Mouse (Mus musculus) intestine, embryonic 16.5 days (tissue): ENCODE results near the gene Zfp457. TPM values are rescaled to one million over a fixed set of nuclear protein-coding genes. Genes with fewer than 3 reads are reported as not detected.
"Not testable (repeated sequence)": the region's sequence is repeated elsewhere in the genome, so short reads cannot be mapped to it uniquely, and the experiment has no call there.

Experiments
- ATAC-seq: fragments of 200-750 bp; cut with Nextera tagmentation; 2 replicates; pipeline ENCODE4 v1.8.0; 2017; ENCODE audit warnings: moderate TSS enrichment, moderate library complexity
- H3K27ac ChIP-seq: fragments of 300-500 bp; sonication (generic); 2 replicates; pipeline ENCODE4 v1.5.1; 2014; ENCODE audit warnings: mild to moderate bottlenecking, low read length
- H3K27me3 ChIP-seq: fragments of 300-500 bp; sonication (generic); replicated peaks from 2 replicates; pipeline ENCODE4 v1.6.1; 2014; ENCODE audit warnings: low read length, control low read depth, mixed read lengths; ENCODE audit not compliant: control insufficient read depth, insufficient read depth
- H3K36me3 ChIP-seq: fragments of 300-500 bp; sonication (generic); 2 replicates; pipeline ENCODE4 v1.6.1; 2014; ENCODE audit warnings: low read length, control low read depth; ENCODE audit not compliant: control insufficient read depth, insufficient read depth
- H3K4me1 ChIP-seq: fragments of 300-500 bp; sonication (generic); 2 replicates; pipeline ENCODE4 v1.6.1; 2014; ENCODE audit warnings: low read length, control low read depth, mixed read lengths; ENCODE audit not compliant: control insufficient read depth, insufficient read depth
- H3K4me2 ChIP-seq: fragments of 300-500 bp; sonication (generic); 2 replicates; pipeline ENCODE4 v1.6.1; 2014; ENCODE audit warnings: low read depth, low read length, control low read depth
- H3K4me3 ChIP-seq: fragments of 300-500 bp; sonication (generic); 2 replicates; pipeline ENCODE4 v1.5.1; 2014; ENCODE audit warnings: mild to moderate bottlenecking, low read length
- H3K9ac ChIP-seq: fragments of 300-500 bp; sonication (generic); 2 replicates; pipeline ENCODE4 v1.6.1; 2014; ENCODE audit warnings: low read depth, low read length
- H3K9me3 ChIP-seq: fragments of 300-500 bp; sonication (generic); 2 replicates; pipeline ENCODE4 v1.6.1; 2016; ENCODE audit warnings: low read length, control low read depth; ENCODE audit not compliant: control insufficient read depth
- WGBS: fragments of 180-500 bp; shearing (Covaris S2); extraction: QIAGEN DNeasy Blood & Tissue Kit; methylation state at CpG from one replicate; pipeline ENCODE4 v1.1.7; 2014; 5-methylcytosine and 5-hydroxymethylcytosine counted together
- polyA plus RNA-seq: library from polyadenylated mRNA; unstranded; fragments of >200 nt; fragmentation: Nextera tagmentation; extraction: Ambion mirVana; gene quantifications from 2 replicates; pipeline ENCODE4 v1.2.1, GENCODE M21; 2015

Zfp457 gene
- polyA plus RNA-seq, result 0.69 and 1.4 TPM in 2 replicates

DNA sequence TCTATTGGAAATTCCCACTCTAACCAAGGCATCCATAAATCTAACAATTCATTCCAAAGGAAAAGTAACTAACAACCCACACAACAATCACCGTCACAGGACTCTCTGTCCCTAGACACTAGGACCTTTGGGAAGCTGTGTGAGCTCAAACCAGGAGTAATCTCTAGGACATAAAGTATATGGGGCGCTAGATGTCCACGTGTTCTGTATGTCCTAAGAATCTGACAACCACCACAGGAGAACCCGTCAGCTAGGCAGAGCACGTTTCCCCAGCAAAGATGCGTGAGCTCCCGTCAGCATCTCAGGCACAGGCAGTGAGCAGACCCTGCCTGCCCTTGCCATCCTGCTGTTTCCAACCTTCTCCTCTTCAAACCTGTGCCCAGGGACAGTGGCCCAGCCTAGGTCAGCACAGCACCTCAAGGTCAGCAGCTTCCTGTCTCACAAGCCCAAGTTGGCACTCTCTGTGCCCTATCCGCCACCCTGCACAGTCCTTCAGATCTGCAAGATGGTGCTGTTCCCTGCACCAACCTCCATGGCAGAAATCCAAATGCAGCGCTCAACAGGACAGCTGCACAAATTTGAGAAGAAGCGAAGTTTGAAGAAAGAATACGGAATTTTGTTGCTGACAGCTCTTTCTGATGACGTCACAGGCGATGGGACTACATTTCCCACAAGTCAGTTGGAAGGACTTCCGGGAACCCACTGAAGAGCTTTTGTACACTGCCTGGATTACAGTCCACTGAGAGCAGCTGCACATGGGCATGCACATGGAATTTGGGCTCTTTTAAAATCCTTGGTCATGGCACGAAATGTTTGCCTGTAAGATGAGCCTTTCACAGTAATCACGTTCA is at the start of gene Zfp457:
Gene Zfp457, minus strand, starts transcription at position 664 of the 851 bp plus-strand sequence.
- Histone ChIP-seq H3K27ac (peak within 1 kb of the TSS; percentile 41; the same call in 1 of the 2 replicates), H3K4me1 (peaks cover 6% of the 10 kb centered on the region; the same call in 1 of the 2 replicates), H3K4me2 (peak within 1 kb of the TSS; percentile 90), H3K4me3 (peak within 1 kb of the TSS; percentile 81), H3K36me3 (no peaks in the 10 kb centered on the region), H3K9ac (peak within 1 kb of the TSS; percentile 88), H3K9me3 (no peaks in the 10 kb centered on the region), H3K27me3 (no peaks in the 10 kb centered on the region)
- 7% methylated on average over 16 of the region's 16 CpGs for WGBS
- ATAC-seq, result peak; percentile 100

DNA sequence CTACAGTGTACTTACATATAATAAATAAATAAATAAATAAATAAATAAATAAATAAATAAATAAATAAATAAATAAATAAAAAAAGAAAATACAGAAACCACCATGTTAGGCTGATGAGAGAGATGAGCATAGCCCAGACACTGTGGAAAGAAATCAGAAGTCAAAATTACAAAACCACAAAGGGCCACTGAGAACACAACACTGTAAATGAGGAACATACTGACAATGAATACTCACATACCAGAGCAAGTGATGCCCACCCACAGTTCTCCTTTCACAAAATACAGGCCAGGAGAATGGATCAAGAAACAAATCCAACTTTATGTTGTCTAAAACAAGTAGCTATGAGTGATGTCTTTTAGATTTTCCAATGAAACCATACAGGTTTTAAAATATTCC is 45.6 kb upstream of the Zfp457 start:
- Histone ChIP-seq H3K9ac (no peak overlapping the region), H3K36me3 (no peaks in the 10 kb centered on the region), H3K4me3 (no peak overlapping the region), H3K27me3 (no peaks in the 10 kb centered on the region), H3K27ac (no peak overlapping the region), H3K4me2 (no peak overlapping the region), H3K9me3 (no peaks in the 10 kb centered on the region), H3K4me1 (no peaks in the 10 kb centered on the region)
- ATAC-seq, result no peak

DNA sequence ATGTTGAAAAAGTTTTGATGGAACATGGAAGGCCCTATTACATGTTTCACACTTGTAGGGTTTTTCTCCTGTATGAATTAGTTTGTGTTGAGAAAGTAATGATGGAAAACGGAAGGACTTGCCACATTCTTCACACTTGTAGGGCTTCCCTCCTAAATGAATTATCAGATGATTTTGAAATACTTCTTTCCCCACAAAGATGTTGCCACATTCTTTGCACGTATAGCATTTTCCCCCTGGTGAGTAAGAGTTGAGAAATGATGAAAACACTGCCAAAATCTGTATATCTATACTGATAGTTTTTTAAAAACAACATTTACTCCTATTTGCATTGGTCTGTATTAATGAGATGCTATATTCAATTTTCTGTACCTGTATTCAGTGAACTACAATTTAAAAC is 37.1 kb upstream of the Zfp457 start:
- Histone ChIP-seq H3K27me3 (no peaks in the 10 kb centered on the region), H3K4me2 (no peak overlapping the region), H3K9ac (no peak overlapping the region), H3K4me3 (no peak overlapping the region), H3K9me3 (no peaks in the 10 kb centered on the region), H3K27ac (no peak overlapping the region), H3K36me3 (peaks cover 3% of the 10 kb centered on the region; the same call in 1 of the 2 replicates), H3K4me1 (no peaks in the 10 kb centered on the region)
- WGBS, result 91% methylated on average over 2 of the region's 2 CpGs
- no peak for ATAC-seq

DNA sequence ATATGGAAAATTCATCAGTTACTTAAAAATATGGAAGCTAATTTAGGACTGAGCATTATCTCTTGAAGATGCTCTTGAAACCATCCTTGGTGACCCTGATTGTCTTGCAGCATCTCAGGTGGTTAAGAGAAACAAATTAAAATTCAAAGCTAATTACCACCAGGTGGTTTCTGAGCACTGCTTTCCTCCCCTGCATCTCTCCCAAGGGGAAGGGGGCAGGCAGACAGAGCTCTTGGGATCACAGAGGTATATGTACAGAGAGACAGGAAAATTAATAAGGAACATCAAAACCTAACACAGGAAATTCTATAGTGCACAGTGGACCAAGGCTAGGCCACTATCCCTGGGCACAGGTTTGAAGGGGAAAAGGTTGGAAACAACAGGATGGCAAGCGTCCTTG is 26.6 kb upstream of the Zfp457 start:
- Histone ChIP-seq H3K9me3 (no peaks in the 10 kb centered on the region), H3K4me3 (peak overlapping the region; percentile 66), H3K9ac (peak overlapping the region; percentile 73), H3K27ac (no peak overlapping the region), H3K36me3 (no peaks in the 10 kb centered on the region), H3K27me3 (no peaks in the 10 kb centered on the region), H3K4me2 (peak overlapping the region; percentile 69), H3K4me1 (0 out of 2 replicates have a peak, but pooled peaks cover 3% of the 10 kb centered on the region)
- ATAC-seq, result peak; percentile 31
- 69% methylated on average over 1 of the region's 1 CpGs for WGBS

DNA sequence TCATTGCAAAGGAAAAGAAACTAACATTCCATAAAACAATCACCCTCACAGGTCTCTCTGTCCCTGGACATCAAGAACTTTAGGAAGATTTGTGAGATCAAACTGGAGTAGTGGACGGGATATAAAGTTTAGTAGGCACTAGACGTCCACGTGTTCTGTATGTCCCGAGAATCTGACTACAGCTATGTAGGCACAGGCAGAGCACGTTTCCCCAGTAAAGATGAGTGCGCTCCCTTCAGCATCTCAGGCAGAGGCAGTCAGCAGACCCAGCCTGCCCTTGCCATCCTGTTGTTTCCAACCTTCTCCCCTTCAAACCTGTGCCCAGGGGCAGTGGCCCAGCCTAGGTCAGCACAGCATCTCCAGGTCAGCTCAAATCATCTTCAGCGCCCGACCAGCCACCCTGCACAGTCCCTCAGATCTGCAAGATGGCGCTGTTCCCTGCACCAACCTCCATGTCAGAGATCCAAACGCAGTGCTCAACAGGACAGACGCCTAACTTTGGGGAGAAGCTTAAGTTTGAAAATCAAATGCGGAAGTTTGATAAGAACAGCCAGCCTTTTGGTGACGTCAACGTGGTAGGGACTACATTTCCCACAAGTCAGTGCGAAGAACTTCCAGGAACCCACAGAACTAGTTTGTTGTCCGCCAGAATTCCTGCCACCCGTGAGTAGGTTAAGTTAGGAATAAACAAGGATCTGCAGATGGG is 25.9 kb upstream of the Zfp457 start, which contains the start of gene Zfp595:
Gene Zfp595, minus strand, starts transcription at position 552 of the 706 bp plus-strand sequence.
- H3K36me3 ChIP-seq, result no peaks in the 10 kb centered on the region
- peak within 1 kb of the TSS; percentile 64 for H3K27ac ChIP-seq

DNA sequence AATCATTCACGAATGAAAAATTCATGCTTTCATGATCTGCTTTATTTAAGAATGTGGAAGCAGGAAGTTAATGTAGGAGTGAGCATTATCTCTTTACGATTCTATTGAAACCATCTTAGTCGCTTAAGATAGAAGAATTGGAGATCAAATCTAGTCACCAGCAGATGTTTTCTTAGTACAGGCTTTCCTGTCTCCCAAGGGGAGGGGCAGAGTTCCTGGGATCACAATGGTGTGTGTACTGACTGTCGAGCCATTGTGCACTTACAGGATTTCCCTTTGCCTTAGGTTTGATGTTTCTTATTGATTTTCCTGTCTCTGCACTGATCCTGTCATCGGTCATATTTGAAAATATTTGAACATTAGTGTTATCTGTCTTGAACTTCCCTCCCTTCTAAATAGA is 433 bp upstream of the Zfp457 start:
- peak overlapping the region; percentile 90 for H3K4me2 ChIP-seq
- H3K4me1 ChIP-seq, result peaks cover 6% of the 10 kb centered on the region; the same call in 1 of the 2 replicates
- H3K27ac ChIP-seq, result no peak overlapping the region
- H3K36me3 ChIP-seq, result no peaks in the 10 kb centered on the region
- no peaks in the 10 kb centered on the region for H3K9me3 ChIP-seq
- no peaks in the 10 kb centered on the region for H3K27me3 ChIP-seq
- peak overlapping the region; percentile 81 for H3K4me3 ChIP-seq
- ATAC-seq, result peak; percentile 74
- 26% methylated on average over 5 of the region's 5 CpGs for WGBS
- peak overlapping the region; percentile 88; the same call in 1 of the 2 replicates for H3K9ac ChIP-seq

More for the DNA sequence above, 25.9 kb upstream of the Zfp457 start, which contains the start of gene Zfp595:
- 0 out of 2 replicates have a peak, but pooled peaks cover 3% of the 10 kb centered on the region for H3K4me1 ChIP-seq
- peak within 1 kb of the TSS; percentile 73 for H3K9ac ChIP-seq
- 10% methylated on average over 17 of the region's 17 CpGs for WGBS
- peak; percentile 95 for ATAC-seq
- H3K4me3 ChIP-seq, result peak within 1 kb of the TSS; percentile 66
- H3K27me3 ChIP-seq, result no peaks in the 10 kb centered on the region
- peak within 1 kb of the TSS; percentile 69 for H3K4me2 ChIP-seq
- no peaks in the 10 kb centered on the region for H3K9me3 ChIP-seq

DNA sequence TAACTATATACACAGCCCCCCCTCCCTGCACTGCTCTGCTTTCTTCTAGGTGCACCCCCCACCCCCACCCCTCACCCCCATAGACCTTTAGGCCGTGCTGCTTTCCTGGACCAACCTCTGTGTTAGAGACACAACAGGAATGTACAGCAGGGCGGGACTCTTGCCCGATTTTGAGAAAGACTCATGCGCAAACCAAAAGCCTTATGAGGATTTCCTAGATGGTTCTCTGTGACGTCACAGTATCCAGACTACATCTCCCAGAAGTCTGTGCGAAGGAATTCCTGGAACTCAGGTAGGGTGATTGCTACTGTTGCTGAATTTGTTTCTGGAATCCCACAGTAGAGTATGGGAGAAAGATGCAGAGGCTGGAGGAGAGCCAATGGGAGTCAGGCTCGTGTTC is 28.0 kb downstream of the Zfp457 start, which contains the start of gene Zfp458:
Gene Zfp458, minus strand, starts transcription at position 153 of the 400 bp plus-strand sequence.
- Histone ChIP-seq H3K9ac (no peak within 1 kb of the TSS), H3K4me2 (peak within 1 kb of the TSS; percentile 19; the same call in 1 of the 2 replicates), H3K27me3 (no peaks in the 10 kb centered on the region), H3K4me1 (no peaks in the 10 kb centered on the region), H3K36me3 (no peaks in the 10 kb centered on the region), H3K27ac (no peak within 1 kb of the TSS), H3K9me3 (no peaks in the 10 kb centered on the region), H3K4me3 (peak within 1 kb of the TSS; percentile 26)
- peak; percentile 75 for ATAC-seq
- WGBS, result 40% methylated on average over 7 of the region's 7 CpGs

DNA sequence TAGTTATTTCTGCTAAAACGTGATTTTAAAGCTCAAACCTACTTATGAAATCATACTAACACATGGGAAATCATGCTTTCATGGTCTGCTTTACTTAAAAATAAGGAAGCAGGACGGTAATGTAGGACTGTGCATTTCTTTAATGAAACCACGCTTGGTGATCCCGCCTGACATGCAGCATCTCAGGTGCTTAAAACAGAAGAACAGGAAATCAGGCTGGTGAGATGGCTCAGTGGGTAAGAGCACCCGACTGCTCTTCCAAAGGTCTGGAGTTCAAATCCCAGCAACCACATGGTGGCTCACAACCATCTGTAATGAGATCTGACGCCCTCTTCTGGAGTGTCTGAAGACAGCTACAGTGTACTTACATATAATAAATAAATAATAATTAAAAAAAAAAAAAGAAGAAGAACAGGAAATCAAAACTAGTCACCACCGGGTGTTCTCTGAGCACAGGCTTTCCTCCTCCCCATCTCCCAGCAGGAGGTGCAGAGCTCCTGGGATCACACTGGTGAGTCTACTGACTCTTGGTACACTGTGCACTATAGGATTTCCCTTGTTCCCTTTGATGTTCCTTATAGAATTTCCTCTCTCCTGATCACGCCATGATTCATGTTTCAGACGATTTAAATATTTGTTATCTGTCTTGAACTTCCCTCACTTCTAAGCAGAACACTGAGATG is 36.8 kb downstream of the Zfp457 start:
- H3K27ac ChIP-seq, H3K27me3 ChIP-seq, H3K36me3 ChIP-seq, H3K9me3 ChIP-seq, H3K4me1 ChIP-seq: not testable (repeated sequence)
- peak overlapping the region; percentile 79 for H3K9ac ChIP-seq
- H3K4me2 ChIP-seq, result peak overlapping the region; percentile 65
- peak overlapping the region; percentile 78 for H3K4me3 ChIP-seq
- ATAC-seq, result peak; percentile 57
- 44% methylated on average over 8 of the region's 9 CpGs for WGBS
